Mouse (Mus musculus): ENCODE data around the gene Snx32.

- TF ChIP-seq CTCF (IDR thresholded peaks at IDR 0.05; ENCODE audit: control insufficient read depth, insufficient read depth, insufficient read length) (peak; percentile 99), MAX (IDR thresholded peaks at IDR 0.05) (no peak)
Observed at GRCm38 (mm10) chr19:5529325-5530137, 19.2 kb upstream of the Snx32 start.
